Mouse (Mus musculus) heart, postnatal 4 days (tissue): Measurements from ENCODE around the gene Olfr497. TPM values are rescaled to one million over a fixed set of nuclear protein-coding genes. Genes with fewer than 3 reads are reported as not detected.

Experiments used
- DNase-seq: peaks from one replicate; pipeline ENCODE4 v3.0.0; 2021
- total RNA-seq, 2 experiments: library from RNA; stranded (reverse); gene quantifications; 2 replicates each; pipeline ENCODE4 v1.2.3; 2021

Gene Olfr497
- total RNA-seq: not detected

DNA sequence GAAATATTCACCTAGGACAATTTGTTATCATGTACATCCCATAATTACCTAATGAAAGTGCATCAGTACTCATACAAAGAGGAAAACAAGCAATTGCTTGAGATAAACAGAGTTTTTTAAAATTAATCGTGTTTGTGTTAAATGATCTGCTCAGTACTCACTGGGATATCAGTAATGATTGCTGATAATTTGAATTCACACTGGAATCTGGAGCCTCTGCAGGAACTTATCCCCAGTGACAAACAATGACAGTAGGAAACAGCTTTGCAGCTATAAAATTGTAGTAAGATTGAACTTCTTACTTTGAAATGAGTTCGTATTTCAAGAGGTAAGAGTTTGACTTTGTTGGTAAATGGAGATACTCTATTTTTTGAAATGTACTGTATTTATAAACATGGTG is at the start of gene Olfr497:
Olfr497 (plus strand) TSS at position 301 of the 400 bp plus-strand sequence.
- DNase-seq: no peak

DNA sequence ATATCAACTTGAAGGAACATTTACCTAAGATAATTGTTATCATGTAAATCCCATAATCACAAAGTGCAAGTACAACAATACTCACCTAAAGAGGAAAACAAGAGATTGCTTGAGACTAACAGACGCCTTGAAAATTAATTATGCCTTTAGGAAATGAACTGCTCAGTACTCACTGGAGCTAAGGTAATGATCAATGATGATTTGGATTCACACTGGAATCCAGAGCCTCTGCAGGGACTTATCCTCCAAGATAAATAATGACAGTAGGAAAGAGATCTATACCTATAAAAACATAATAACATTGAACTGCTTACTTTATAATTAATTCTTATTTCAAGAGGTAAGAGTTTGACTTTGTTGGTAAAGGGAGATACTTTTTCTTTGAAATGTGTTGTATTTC is 27.4 kb upstream of the Olfr497 start, which contains the start of gene Olfr495:
Olfr495 (plus strand) TSS at position 301 of the 400 bp plus-strand sequence.
- DNase-seq: no peak

DNA sequence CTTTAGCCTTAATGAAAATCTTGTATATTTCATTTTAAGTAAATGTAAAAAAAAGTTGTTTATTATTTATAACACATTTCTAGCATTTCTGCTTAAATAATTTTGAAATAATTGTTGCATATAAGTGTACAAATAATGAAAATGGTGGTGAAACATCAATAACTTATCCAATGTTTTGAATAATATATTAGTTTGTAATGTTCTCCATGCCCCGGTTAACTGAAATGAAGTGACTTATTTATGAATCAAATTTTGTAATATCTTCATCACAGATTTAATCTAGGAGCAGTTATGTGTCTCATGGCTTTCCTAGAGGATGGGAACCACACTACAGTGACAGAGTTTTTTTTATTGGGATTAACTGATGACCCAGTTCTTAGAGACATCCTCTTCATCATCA is 44.8 kb downstream of the Olfr497 start, which contains the start of gene Olfr498:
Olfr498 (plus strand) TSS at position 301 of the 400 bp plus-strand sequence.
- no peak for DNase-seq

Other genes starting within 250 kb of the Olfr497 start
- not detected for gene Olfr486, start 247.7 kb upstream of the Olfr497 start, total RNA-seq
- gene Olfr487, start 205.8 kb upstream of the Olfr497 start, total RNA-seq: not detected
- gene Olfr488, start 162.1 kb upstream of the Olfr497 start, total RNA-seq: not detected
- gene Olfr490, start 131.5 kb upstream of the Olfr497 start, total RNA-seq: not detected
- not detected for gene Olfr491, start 107.0 kb upstream of the Olfr497 start, total RNA-seq
- not detected for gene Olfr492, start 96.7 kb upstream of the Olfr497 start, total RNA-seq
- gene Olfr493, start 73.4 kb upstream of the Olfr497 start, total RNA-seq: not detected
- gene Olfr494, start 55.1 kb upstream of the Olfr497 start, total RNA-seq: not detected
- gene Olfr495, start 27.3 kb upstream of the Olfr497 start, total RNA-seq: not detected
- gene Olfr498, start 44.9 kb downstream of the Olfr497 start, total RNA-seq: not detected
- gene Olfr502, start 104.6 kb downstream of the Olfr497 start, total RNA-seq: not detected
- not detected for gene Olfr503, start 124.1 kb downstream of the Olfr497 start, total RNA-seq
- not detected for gene Olfr504, start 145.4 kb downstream of the Olfr497 start, total RNA-seq
- not detected for gene Olfr506, start 190.4 kb downstream of the Olfr497 start, total RNA-seq
- gene Olfr507, start 201.4 kb downstream of the Olfr497 start, total RNA-seq: not detected
- gene Olfr508, start 209.6 kb downstream of the Olfr497 start, total RNA-seq: not detected
- under 1 TPM in 1 of 2 experiments, not detected in 1; 0.07 TPM for gene Olfr509, start 231.5 kb downstream of the Olfr497 start, total RNA-seq
- not detected for gene Olfr510, start 246.0 kb downstream of the Olfr497 start, total RNA-seq